In genomic region chr8:125733964-125734956, GRCm38 (mm10) we compare ENCODE assay signal across 7 mouse cellular contexts. TPM values are rescaled to one million over a fixed set of nuclear protein-coding genes. Genes with fewer than 3 reads are reported as not detected.
DNase-seq lines count a peak whose midpoint lies in the region; ATAC-seq and TF ChIP-seq lines count a peak whose summit lies in the region.

No protein-coding gene starts in this region.

- no peaks in the 10 kb centered on the region for H3K9me3 ChIP-seq in embryonic facial prominence, embryonic 12.5 days
- no peaks in the 10 kb centered on the region for H3K9me3 ChIP-seq in limb, embryonic 11.5 days (ENCODE audit: control insufficient read depth, low read length)
- no peaks in the 10 kb centered on the region for H3K9me3 ChIP-seq in midbrain, embryonic 13.5 days

- H3K4me1 ChIP-seq in embryonic facial prominence, embryonic 12.5 days, result peaks cover 15% of the 10 kb centered on the region
- peaks cover 2% of the 10 kb centered on the region for H3K4me1 ChIP-seq in heart, adult 2 months (ENCODE audit: control insufficient read depth, insufficient read depth, low read length)
- 0 out of 2 replicates have a peak, but pooled peaks cover 3% of the 10 kb centered on the region for H3K4me1 ChIP-seq in kidney, adult 2 months (ENCODE audit: control insufficient read depth, insufficient read depth, low read length)
- H3K4me1 ChIP-seq in limb, embryonic 11.5 days (ENCODE audit: control insufficient read depth, insufficient read depth, low read length), result peaks cover 11% of the 10 kb centered on the region
- peaks cover 12% of the 10 kb centered on the region for H3K4me1 ChIP-seq in midbrain, embryonic 13.5 days (replicated peaks)
- H3K4me1 ChIP-seq in small intestine, adult 2 months (ENCODE audit: control insufficient read depth, insufficient read depth, insufficient read length, low read length), result peaks cover 4% of the 10 kb centered on the region; the same call in 1 of the 2 replicates

- peak overlapping the region; percentile 74 for H3K4me3 ChIP-seq in embryonic facial prominence, embryonic 12.5 days
- peak overlapping the region; percentile 87 for H3K4me3 ChIP-seq in heart, adult 2 months
- peak overlapping the region; percentile 83 for H3K4me3 ChIP-seq in kidney, adult 2 months (ENCODE audit: insufficient read depth, low read depth, low read length)
- H3K4me3 ChIP-seq in limb, embryonic 11.5 days (ENCODE audit: low read depth, low read length), result peak overlapping the region; percentile 61
- peak overlapping the region; percentile 65 for H3K4me3 ChIP-seq in midbrain, embryonic 13.5 days (replicated peaks)
- H3K4me3 ChIP-seq in small intestine, adult 2 months (ENCODE audit: low read depth, low read length), result peak overlapping the region; percentile 83

- WGBS in embryonic facial prominence, embryonic 12.5 days, result 4% methylated on average over 51 of the region's 52 CpGs
- WGBS in heart, adult 2 months, result 6% methylated on average over 51 of the region's 52 CpGs
- 6% methylated on average over 52 of the region's 52 CpGs for WGBS in kidney, adult 2 months
- 9% methylated on average over 44 of the region's 52 CpGs for WGBS in limb, embryonic 11.5 days
- 7% methylated on average over 52 of the region's 52 CpGs for whole genome bisulfite sequencing in midbrain, embryonic 13.5 days
- 5% methylated on average over 52 of the region's 52 CpGs for WGBS in small intestine, adult 2 months

- no peaks in the 10 kb centered on the region for H3K79me2 ChIP-seq in heart, adult 2 months (replicated peaks; ENCODE audit: control insufficient read depth, insufficient read depth, low read length)

- no peak; the same call in 1 of the 2 replicates for TF ChIP-seq POLR2A in heart, adult 2 months (IDR thresholded peaks at IDR 0.05; ENCODE audit: insufficient read depth, low read depth, low read length)
- TF ChIP-seq POLR2A in kidney, adult 2 months (IDR thresholded peaks at IDR 0.05; ENCODE audit: low read depth, low read length), result no peak
- no peak for TF ChIP-seq POLR2A in small intestine, adult 2 months (IDR thresholded peaks at IDR 0.05; ENCODE audit: low read depth, low read length)

- peak overlapping the region; percentile 76 for H3K9ac ChIP-seq in embryonic facial prominence, embryonic 12.5 days
- peak overlapping the region; percentile 86 for H3K9ac ChIP-seq in heart, adult 2 months (ENCODE audit: low read depth, low read length)
- peak overlapping the region; percentile 64 for H3K9ac ChIP-seq in limb, embryonic 11.5 days (ENCODE audit: low read length)
- H3K9ac ChIP-seq in midbrain, embryonic 13.5 days (replicated peaks), result peak overlapping the region; percentile 70

- H3K36me3 ChIP-seq in embryonic facial prominence, embryonic 12.5 days, result no peaks in the 10 kb centered on the region
- no peaks in the 10 kb centered on the region for H3K36me3 ChIP-seq in heart, adult 2 months (ENCODE audit: control insufficient read depth, insufficient read depth, low read length)
- H3K36me3 ChIP-seq in kidney, adult 2 months (ENCODE audit: control insufficient read depth, insufficient read depth, low read length), result no peaks in the 10 kb centered on the region
- no peaks in the 10 kb centered on the region for H3K36me3 ChIP-seq in limb, embryonic 11.5 days (ENCODE audit: control insufficient read depth, insufficient read depth, low read length)
- no peaks in the 10 kb centered on the region for H3K36me3 ChIP-seq in midbrain, embryonic 13.5 days
- H3K36me3 ChIP-seq in small intestine, adult 2 months (ENCODE audit: control insufficient read depth, insufficient read depth, low read length), result no peaks in the 10 kb centered on the region; the same call in 1 of the 2 replicates

- no peak overlapping the region for H3K27ac ChIP-seq in embryonic facial prominence, embryonic 12.5 days
- peak overlapping the region; percentile 69 for H3K27ac ChIP-seq in heart, adult 2 months
- H3K27ac ChIP-seq in kidney, adult 2 months (ENCODE audit: insufficient read depth, low read depth, low read length), result peak overlapping the region; percentile 34; the same call in 1 of the 2 replicates
- H3K27ac ChIP-seq in limb, embryonic 11.5 days (replicated peaks; ENCODE audit: low read depth, low read length), result no peak overlapping the region
- no peak overlapping the region for H3K27ac ChIP-seq in midbrain, embryonic 13.5 days
- H3K27ac ChIP-seq in small intestine, adult 2 months (ENCODE audit: insufficient read depth, low read depth, low read length), result no peak overlapping the region

- no peaks in the 10 kb centered on the region for H3K27me3 ChIP-seq in embryonic facial prominence, embryonic 12.5 days
- no peaks in the 10 kb centered on the region for H3K27me3 ChIP-seq in heart, adult 2 months (ENCODE audit: control insufficient read depth, insufficient read depth, low read length)
- H3K27me3 ChIP-seq in kidney, adult 2 months (replicated peaks; ENCODE audit: control insufficient read depth, insufficient read depth, low read length), result no peaks in the 10 kb centered on the region
- H3K27me3 ChIP-seq in limb, embryonic 11.5 days (ENCODE audit: control insufficient read depth, insufficient read depth, low read length), result no peaks in the 10 kb centered on the region
- no peaks in the 10 kb centered on the region for H3K27me3 ChIP-seq in midbrain, embryonic 13.5 days
- no peaks in the 10 kb centered on the region for H3K27me3 ChIP-seq in small intestine, adult 2 months (ENCODE audit: control insufficient read depth, insufficient read depth, low read length)

- TF ChIP-seq CTCF in heart, adult 2 months (IDR thresholded peaks at IDR 0.05), result no peak
- no peak for TF ChIP-seq CTCF in kidney, adult 2 months (conservative IDR thresholded peaks at IDR 0.05; ENCODE audit: insufficient read depth, insufficient read length, low read depth, low read length)
- no peak for TF ChIP-seq CTCF in small intestine, adult 2 months (IDR thresholded peaks at IDR 0.05; ENCODE audit: extremely low read depth, insufficient read length, insufficient replicate concordance, low read depth, low read length)

- DNase-seq in adrenal gland, postnatal 36 days, result peak; percentile 93 to 94
- DNase-seq in heart, adult 2 months, result peak; percentile 89 to 94
- peak; percentile 90 for DNase-seq in kidney, adult 2 months
- peak; percentile 93 for DNase-seq in limb, embryonic 11.5 days (ENCODE audit: low spot score)

- ATAC-seq in embryonic facial prominence, embryonic 12.5 days (ENCODE audit: insufficient number of reproducible peaks, insufficient read depth, low FRiP score, low TSS enrichment), result peak; percentile 84
- ATAC-seq in limb, embryonic 11.5 days (ENCODE audit: insufficient number of reproducible peaks, low FRiP score, low TSS enrichment, low read depth), result peak; percentile 87
- ATAC-seq in midbrain, embryonic 13.5 days, result peak; percentile 95

- intact Hi-C loops in heart, adult 2 months (cut with DNase I), result loop anchor here (5.0 kb wide), 2 partner anchors 137 to 162 kb away; no protein-coding TSS in a partner anchor

- peak overlapping the region; percentile 75 for H3K4me2 ChIP-seq in embryonic facial prominence, embryonic 12.5 days (replicated peaks)
- peak overlapping the region; percentile 83 for H3K4me2 ChIP-seq in limb, embryonic 11.5 days (ENCODE audit: low read depth, severe bottlenecking)
- peak overlapping the region; percentile 85 for H3K4me2 ChIP-seq in midbrain, embryonic 13.5 days (replicated peaks)

- TF ChIP-seq EP300 in heart, adult 2 months (IDR thresholded peaks at IDR 0.05; ENCODE audit: insufficient read depth, low read depth, low read length), result no peak

RNA-seq across cellular contexts. Expression of gene Ntpcr, which starts 4.5 kb away (rescaled TPM):
- 10 to 100 TPM; 17.2 to 23.3 TPM for total RNA-seq in adrenal gland, postnatal 36 days (2021)
- polyA plus RNA-seq in embryonic facial prominence, embryonic 12.5 days (2016; fragmentation: Nextera tagmentation; extraction: Ambion mirVana), result 28.4 and 31.9 TPM in 2 replicates
- 10 to 100 TPM; 12.3 to 13.9 TPM for total RNA-seq in heart, adult 2 months (2021)
- polyA plus RNA-seq in heart, adult 2 months (2012; rRNA removed), result 20.8 TPM in 2 replicates
- polyA plus RNA-seq in kidney, adult 2 months (2012; rRNA removed), result 23.4 and 27.6 TPM in 2 replicates
- polyA plus RNA-seq in limb, embryonic 11.5 days (2014; fragmentation: Nextera tagmentation; extraction: Ambion mirVana), result 17.3 and 22.0 TPM in 2 replicates
- 21.9 and 24.2 TPM in 2 replicates for polyA plus RNA-seq in midbrain, embryonic 13.5 days (2015; fragmentation: Nextera tagmentation; extraction: Ambion mirVana)
- 11.7 and 18.9 TPM in 2 replicates for polyA plus RNA-seq in small intestine, adult 2 months (2012; rRNA removed)

Comparison
In these comparisons a context has a peak if more than half of its experiments do, and no peak if none do; other contexts are left out.
1. H3K27ac ChIP-seq: peak in heart, adult 2 months (single experiment) and kidney, adult 2 months (single experiment); none in embryonic facial prominence, embryonic 12.5 days (single experiment), limb, embryonic 11.5 days (single experiment), midbrain, embryonic 13.5 days (single experiment) and small intestine, adult 2 months (single experiment).
2. Peak in every context shown above with its lines, with median percentiles within 50 percentile points of each other: DNase-seq, ATAC-seq, H3K4me2 ChIP-seq, H3K4me3 ChIP-seq and H3K9ac ChIP-seq.